Mouse (Mus musculus): ENCODE measurements at regions not wholly inside any gene's neighbourhood (a gene's known extent, or its start where the extent isn't known, plus 50 kb on each side); places are given as distances from the start of the nearest gene placed in this dataset.
A peak's percentile ranks its signal among the peaks of the same experiment; 100 is the strongest.

- DNase-seq (ENCODE audit: low read depth), result no peak
Measured at GRCm38 (mm10) chr4:56686141-56686540, 53.7 kb upstream of the Gm26657 start.

- DNase-seq (ENCODE audit: low read depth), result no peak
Measured at GRCm38 (mm10) chr4:56685696-56686095, 54.2 kb upstream of the Gm26657 start.

DNA sequence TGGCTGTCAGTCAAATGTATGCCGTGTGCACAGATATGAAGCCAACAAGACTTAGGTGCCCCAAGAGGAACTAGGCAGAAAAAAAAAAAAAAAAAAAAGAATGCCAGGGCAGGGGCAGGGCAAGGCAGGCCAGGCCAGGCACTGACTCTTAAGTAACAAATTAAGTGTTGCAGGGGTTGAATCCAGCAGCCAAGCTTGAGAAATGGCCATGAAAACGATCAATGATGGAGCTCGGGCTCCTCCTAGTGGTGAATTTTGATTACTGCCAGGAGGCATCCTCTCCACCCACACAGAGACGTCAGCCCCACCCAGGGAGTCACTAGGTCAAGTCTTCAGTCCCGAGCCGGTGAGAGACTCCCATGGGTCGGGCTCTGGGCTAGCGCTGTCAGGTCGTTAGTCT, 54.7 kb upstream of the Gm26657 start:
- peak; percentile 79 for DNase-seq (ENCODE audit: low read depth)

- no peak for DNase-seq (ENCODE audit: low read depth)
Measured at GRCm38 (mm10) chr4:56684031-56684430, 55.8 kb upstream of the Gm26657 start.

DNA sequence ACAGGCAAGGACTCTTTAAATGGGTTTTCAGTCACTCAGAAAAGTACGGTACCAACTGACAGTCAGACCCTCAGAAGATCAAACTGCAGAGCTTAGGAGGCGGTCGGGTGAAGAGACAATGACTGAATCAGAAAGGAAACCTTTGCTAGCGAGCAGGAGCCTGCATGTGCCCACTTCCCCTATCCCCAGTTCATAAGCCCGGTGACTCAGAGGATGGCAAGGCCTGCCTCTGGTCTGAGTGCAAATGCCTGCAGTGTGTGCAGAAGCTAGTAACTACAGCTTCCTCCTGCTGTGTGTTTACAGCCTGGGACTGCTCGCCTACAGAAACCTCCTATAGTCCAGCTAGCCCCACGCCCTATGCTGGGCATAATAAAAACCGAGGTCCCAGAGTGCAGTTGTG, 58.7 kb upstream of the Gm26657 start:
- no peak for DNase-seq (ENCODE audit: low read depth)

DNA sequence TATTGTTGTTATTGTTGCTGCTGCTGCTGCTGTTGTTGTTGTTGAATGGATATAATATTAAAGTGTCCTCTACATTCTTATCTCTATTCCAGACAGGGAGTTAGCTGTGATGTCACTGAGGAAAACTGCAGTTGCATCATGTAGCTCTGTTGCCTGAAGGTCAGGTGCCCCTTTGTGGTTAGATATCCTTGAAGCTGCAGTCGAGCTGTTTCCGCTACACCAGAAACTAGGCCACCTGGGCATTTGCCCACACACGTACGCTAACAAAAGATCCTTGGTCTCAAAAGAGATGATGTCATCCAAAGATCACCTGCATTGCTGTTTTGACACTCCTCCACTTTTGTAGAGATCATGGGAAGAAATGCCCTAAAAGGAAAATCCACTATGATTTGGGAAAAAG, 66.0 kb upstream of the Gm26657 start:
- no peak for DNase-seq (ENCODE audit: low read depth)

DNA sequence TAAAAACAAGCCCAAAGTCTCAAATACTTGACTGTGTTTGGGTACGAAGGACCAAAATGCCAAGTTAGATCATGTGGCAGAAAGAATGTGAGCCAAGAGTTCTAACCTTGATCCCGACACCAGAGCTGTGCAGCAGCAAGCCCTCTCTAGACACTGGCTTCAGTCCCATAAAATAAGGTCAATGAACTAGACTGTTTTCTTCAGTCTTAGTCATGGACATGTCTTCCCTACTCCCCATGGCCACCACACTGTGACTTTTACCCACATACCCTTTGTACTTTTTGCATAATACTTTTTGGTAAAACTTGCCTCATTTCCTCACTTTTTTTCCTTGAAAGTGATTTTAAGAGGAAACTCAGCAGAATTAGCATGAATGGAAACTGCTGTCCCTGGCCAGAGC, 74.9 kb upstream of the Gm26657 start:
- no peak for DNase-seq (ENCODE audit: low read depth)

- DNase-seq (ENCODE audit: low read depth), result no peak
Measured at GRCm38 (mm10) chr4:56661816-56662215, 78.1 kb upstream of the Gm26657 start.

DNA sequence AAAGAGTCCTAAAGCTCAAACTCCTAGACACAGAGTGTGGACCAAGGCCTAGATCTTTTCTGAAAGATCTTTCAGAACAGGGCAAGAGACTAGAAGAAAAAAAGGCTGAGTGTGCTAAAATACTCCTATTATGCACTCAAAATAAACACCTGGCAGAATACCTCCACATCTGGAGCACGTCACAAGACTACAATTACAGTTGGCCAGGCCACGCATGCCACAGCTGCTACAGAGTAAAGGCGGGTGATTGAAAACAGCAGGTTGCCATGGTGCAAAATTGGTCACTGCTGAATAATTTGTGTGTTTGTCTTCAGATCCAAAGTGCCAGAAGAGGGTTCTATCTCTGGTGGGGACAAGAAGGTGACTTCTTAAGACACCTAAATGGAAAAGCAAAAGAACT, 82.8 kb upstream of the Gm26657 start:
- no peak for DNase-seq (ENCODE audit: low read depth)

- DNase-seq (ENCODE audit: low read depth), result no peak
Measured at GRCm38 (mm10) chr4:56654327-56654726, 85.5 kb upstream of the Gm26657 start.

DNA sequence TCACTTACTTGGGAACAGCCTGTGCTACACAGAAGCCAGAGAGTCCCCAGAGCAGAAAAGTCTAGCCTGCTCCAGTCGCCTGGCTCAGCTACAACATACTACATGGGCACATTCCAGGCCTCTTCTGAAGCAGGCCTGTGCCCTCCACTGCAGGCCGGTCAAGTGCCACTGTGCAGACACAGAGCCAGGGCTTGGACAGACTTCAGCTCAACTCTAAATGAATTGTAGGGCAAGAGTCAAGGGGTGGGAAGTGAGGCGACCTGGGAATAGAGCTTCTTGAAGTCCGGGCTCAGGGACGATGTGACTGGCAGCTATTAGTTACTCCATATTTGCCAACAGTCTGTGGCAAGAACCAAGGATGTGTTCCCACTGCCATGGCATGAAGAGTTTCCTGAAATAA, 87.1 kb upstream of the Gm26657 start:
- DNase-seq (ENCODE audit: low read depth), result no peak

DNA sequence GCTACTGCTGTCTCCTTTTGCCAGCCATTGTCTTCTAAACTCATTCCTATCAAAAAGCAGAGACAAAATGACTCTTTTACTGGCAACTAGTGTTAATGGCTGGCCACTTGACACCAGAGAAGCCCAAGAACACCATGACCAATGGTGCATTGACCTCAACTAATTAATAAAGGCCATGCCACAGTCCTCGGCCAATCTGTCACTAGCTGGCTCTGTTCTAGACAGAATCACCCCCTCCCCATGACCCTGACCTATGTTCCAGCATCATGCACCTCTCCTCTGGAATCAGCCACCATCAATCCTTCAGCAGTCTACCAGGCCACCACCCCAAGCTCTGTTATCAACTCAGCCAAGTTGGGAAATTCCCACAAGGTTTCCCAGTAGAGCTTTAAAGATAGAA, 90.1 kb upstream of the Gm26657 start:
- no peak for DNase-seq (ENCODE audit: low read depth)

- no peak for DNase-seq (ENCODE audit: low read depth)
Measured at GRCm38 (mm10) chr4:56643999-56644962, 95.6 kb upstream of the Gm26657 start.

- no peak for DNase-seq (ENCODE audit: low read depth)
Measured at GRCm38 (mm10) chr4:56643491-56643890, 96.4 kb upstream of the Gm26657 start.

- no peak for DNase-seq (ENCODE audit: low read depth)
Measured at GRCm38 (mm10) chr4:56639709-56640108, 100.2 kb upstream of the Gm26657 start.

GRCm38 (mm10) chr4:56638704-56639478, 101.0 kb upstream of the Gm26657 start:
- DNase-seq (ENCODE audit: low read depth), result no peak

GRCm38 (mm10) chr4:56636265-56636664, 103.6 kb upstream of the Gm26657 start:
- DNase-seq (ENCODE audit: low read depth), result no peak

DNA sequence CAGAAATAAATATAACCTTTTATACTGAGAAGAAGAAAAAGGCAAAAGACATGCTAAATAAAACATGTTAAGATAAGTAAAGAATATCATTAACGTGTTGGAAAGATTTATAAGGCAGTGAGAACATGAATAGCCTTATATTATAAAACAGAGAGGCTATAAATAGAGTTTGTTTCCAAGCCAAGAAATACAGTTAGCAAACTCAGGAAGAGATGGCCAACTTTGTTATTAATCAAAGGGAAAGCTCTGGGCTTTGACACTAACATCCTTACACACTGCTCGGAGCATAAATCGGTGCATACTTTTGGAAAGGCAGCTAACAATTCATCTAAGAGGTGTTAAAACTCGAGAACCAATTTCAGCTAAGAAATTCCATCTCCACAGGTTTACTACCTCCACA, 106.3 kb upstream of the Gm26657 start:
- DNase-seq (ENCODE audit: low read depth), result no peak

DNA sequence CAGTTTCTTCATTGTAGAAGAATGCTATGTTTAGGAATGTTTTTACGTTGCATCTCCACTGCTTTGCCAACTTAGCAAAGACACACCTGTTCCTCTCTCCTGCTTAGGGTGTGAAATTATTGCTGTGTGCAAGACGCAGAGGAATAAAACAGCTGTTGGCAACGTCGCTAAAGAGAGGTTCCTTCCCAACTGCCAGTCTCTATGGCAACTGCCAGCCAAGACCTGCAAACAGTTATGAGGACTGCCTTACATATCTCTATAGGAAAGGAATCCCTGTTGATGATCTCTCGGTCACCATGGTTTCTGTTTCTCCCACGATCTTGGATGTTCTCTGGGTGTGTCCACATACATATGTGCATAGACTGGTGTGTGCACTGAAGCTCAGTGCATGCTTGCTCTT, 109.6 kb upstream of the Gm26657 start:
- no peak for DNase-seq (ENCODE audit: low read depth)

GRCm38 (mm10) chr4:56627206-56627605, 112.7 kb upstream of the Gm26657 start:
- DNase-seq (ENCODE audit: low read depth), result no peak

GRCm38 (mm10) chr4:56621782-56622181, 118.1 kb upstream of the Gm26657 start:
- DNase-seq (ENCODE audit: low read depth), result no peak

DNA sequence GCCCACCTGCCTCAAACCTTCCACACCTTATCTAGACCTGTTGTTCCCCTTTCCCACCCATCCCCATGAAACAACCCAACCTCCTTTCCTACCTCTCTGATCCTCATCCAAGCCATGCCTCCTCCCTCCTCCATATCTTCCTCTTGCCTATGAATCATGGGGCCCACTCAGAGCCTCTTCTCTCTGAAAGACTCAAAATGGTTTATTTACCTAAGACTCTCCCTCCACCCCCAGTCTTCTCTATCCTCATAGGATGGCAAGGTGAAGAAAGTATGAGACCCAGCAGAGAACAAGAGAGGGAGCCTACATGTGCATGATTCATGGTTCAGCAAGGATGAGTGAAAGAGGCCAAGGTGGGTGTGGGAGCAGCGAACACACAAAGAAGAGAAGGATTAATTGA, 118.5 kb upstream of the Gm26657 start:
- DNase-seq (ENCODE audit: low read depth), result no peak

DNA sequence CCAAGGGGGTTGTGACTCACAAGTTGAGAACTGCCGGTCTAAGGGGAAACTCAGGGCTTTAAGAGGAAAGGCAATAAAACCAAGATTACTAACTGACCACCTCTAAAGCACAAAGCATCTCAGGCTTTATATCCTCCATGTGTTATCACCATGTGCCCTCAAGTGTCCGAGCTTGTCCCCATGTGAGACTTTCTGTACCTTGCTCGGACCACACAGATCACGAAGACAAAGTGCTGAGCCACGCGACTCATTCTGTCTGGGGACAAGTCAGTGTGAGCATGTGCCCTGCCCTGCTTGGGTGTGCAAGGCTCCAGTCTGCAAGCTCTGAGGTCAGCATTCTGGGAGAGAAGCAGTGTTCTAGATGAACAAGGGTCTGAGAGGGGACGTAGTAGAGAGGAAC, 119.2 kb upstream of the Gm26657 start:
- DNase-seq (ENCODE audit: low read depth), result no peak
